Mouse (Mus musculus) G1E (cell line): ENCODE measurements at regions not wholly inside any gene's neighbourhood (a gene's known extent, or its start where the extent isn't known, plus 50 kb on each side); places are given as distances from the start of the nearest gene placed in this dataset.

Source experiments
- ATAC-seq: 2 replicates; pipeline ENCODE4 v1.8.0; 2016; ENCODE audit warnings: mild to moderate bottlenecking; ENCODE audit not compliant: insufficient number of reproducible peaks, poor library complexity, low FRiP score, severe bottlenecking; ENCODE audit errors: extremely low read depth
- DNase-seq: peaks from one replicate; pipeline ENCODE4 v3.0.0; 2012; ENCODE audit warnings: low spot score
- H3K27me3 ChIP-seq: 2 replicates; pipeline ENCODE4 v1.6.1; 2012; ENCODE audit warnings: mild to moderate bottlenecking, low read length, inconsistent platforms; ENCODE audit not compliant: insufficient read depth
- H3K36me3 ChIP-seq: replicated peaks from 2 replicates; pipeline ENCODE3; 2012; ENCODE audit warnings: mild to moderate bottlenecking, inconsistent platforms
- H3K4me1 ChIP-seq: 2 replicates; pipeline ENCODE4 v1.6.1; 2012; ENCODE audit warnings: low read depth, low read length, inconsistent platforms, mixed read lengths; ENCODE audit not compliant: insufficient read depth
- H3K4me3 ChIP-seq: 2 replicates; pipeline ENCODE4 v1.5.1; 2012; ENCODE audit warnings: low read depth, mild to moderate bottlenecking, inconsistent platforms, low read length, moderate library complexity, mixed read lengths
- H3K9me3 ChIP-seq: replicated peaks from 2 replicates; pipeline ENCODE4 v1.6.1; 2012; ENCODE audit warnings: inconsistent platforms
- CTCF ChIP-seq: IDR thresholded peaks from 2 replicates; pipeline ENCODE4 v1.5.1; 2012; ENCODE audit warnings: low read depth, low read length, inconsistent platforms, mixed read lengths
- GATA1 ChIP-seq: IDR thresholded peaks from 2 replicates; pipeline ENCODE4 v1.6.1; 2012; ENCODE audit warnings: borderline replicate concordance, low read length, inconsistent platforms, mixed read lengths
- GATA2 ChIP-seq: IDR thresholded peaks from 2 replicates; pipeline ENCODE4 v1.6.1; 2012; ENCODE audit warnings: low read depth, low read length, inconsistent platforms, borderline replicate concordance
- POLR2AphosphoS5 ChIP-seq: IDR thresholded peaks from 2 replicates; pipeline ENCODE4 v1.6.1; 2012; ENCODE audit warnings: low read depth, low read length, inconsistent platforms; ENCODE audit not compliant: insufficient replicate concordance
- TAL1 ChIP-seq: conservative IDR thresholded peaks from 2 replicates; pipeline ENCODE4 v1.6.1; 2012; ENCODE audit warnings: low read depth, low read length, inconsistent platforms, mixed read lengths

- Histone ChIP-seq H3K4me1 (no peaks in the 10 kb centered on the region), H3K4me3 (no peak overlapping the region), H3K27me3 (no peaks in the 10 kb centered on the region), H3K9me3 (no peaks in the 10 kb centered on the region), H3K36me3 (no peaks in the 10 kb centered on the region)
- TF ChIP-seq GATA2 (no peak), TAL1 (no peak), GATA1 (no peak), POLR2AphosphoS5 (no peak), CTCF (no peak)
- no peak for DNase-seq
- ATAC-seq = no peak
These were observed 445.9 kb upstream of the Etaa1 start for GRCm38 (mm10) chr11:18399561-18399960.

DNA sequence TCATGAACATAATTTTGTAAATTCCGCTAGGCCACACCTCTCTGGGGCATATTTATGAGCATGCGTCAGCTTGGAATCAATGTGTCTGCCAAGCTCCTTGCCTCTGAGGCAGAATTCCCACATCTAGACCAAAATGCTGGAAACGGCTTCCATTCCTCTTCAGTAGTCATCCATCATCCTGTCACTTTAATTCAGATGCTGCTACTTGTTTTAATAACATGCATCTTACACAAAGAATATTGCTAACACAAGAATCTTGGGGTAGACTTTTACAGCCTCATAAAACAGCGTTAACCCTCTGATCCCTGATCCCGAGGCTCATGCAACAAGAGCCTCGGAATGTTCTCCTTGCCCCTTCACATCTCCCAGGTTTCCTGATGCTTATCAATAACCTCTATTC, 442.7 kb upstream of the Etaa1 start:
- Histone ChIP-seq H3K27me3 (no peaks in the 10 kb centered on the region), H3K4me3 (no peak overlapping the region), H3K9me3 (no peaks in the 10 kb centered on the region), H3K4me1 (no peaks in the 10 kb centered on the region), H3K36me3 (no peaks in the 10 kb centered on the region)
- TF ChIP-seq CTCF (no peak), GATA2 (no peak), TAL1 (no peak), POLR2AphosphoS5 (no peak), GATA1 (no peak)
- no peak for ATAC-seq
- no peak for DNase-seq

GRCm38 (mm10) chr11:18395631-18396030, 442.0 kb upstream of the Etaa1 start:
- ATAC-seq (no peak), DNase-seq (no peak)
- TF ChIP-seq GATA1 = no peak
- no peak for TF ChIP-seq CTCF
- TF ChIP-seq POLR2AphosphoS5 = no peak
- TF ChIP-seq TAL1 = no peak
- TF ChIP-seq GATA2 = no peak
- H3K4me3 ChIP-seq = no peak overlapping the region
- no peaks in the 10 kb centered on the region for H3K4me1 ChIP-seq
- H3K9me3 ChIP-seq = no peaks in the 10 kb centered on the region
- no peaks in the 10 kb centered on the region for H3K36me3 ChIP-seq
- no peaks in the 10 kb centered on the region for H3K27me3 ChIP-seq

DNA sequence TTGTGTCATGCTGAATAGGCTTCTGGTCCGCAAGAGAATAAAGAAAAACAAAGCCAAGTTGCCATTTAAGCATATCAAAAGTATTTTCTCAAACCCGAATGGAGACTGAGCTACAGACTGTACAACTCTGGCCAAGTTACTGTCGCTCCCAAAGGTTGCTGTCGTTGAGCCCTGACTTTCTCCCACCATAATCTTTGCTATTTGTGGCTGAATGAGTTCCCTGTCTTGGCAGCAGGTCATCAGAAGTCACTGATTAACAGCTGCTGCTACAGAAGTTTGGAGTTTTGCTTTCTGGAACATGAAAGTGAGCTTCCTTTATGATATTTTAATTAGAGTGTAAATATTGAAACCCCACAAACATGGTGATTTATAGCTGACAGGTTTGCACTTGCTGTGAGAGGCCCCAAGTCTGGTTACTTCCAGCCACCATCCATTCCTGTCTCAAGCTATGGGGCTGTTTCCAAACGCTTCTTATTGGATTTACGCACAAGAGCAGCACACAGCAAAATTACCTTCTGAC, 419.2 kb upstream of the Etaa1 start:
- Histone ChIP-seq H3K9me3 (no peaks in the 10 kb centered on the region), H3K4me1 (no peaks in the 10 kb centered on the region), H3K27me3 (no peaks in the 10 kb centered on the region), H3K4me3 (no peak overlapping the region), H3K36me3 (no peaks in the 10 kb centered on the region)
- ATAC-seq (no peak), DNase-seq (no peak)
- TF ChIP-seq TAL1 (no peak), GATA1 (no peak)

GRCm38 (mm10) chr11:18371304-18371703, 417.6 kb upstream of the Etaa1 start:
- Histone ChIP-seq H3K36me3 (no peaks in the 10 kb centered on the region), H3K9me3 (no peaks in the 10 kb centered on the region), H3K27me3 (no peaks in the 10 kb centered on the region), H3K4me3 (no peak overlapping the region), H3K4me1 (no peaks in the 10 kb centered on the region)
- DNase-seq (no peak), ATAC-seq (no peak)
- no peak for TF ChIP-seq GATA2
- no peak for TF ChIP-seq TAL1
- no peak for TF ChIP-seq POLR2AphosphoS5
- TF ChIP-seq GATA1 = no peak
- TF ChIP-seq CTCF = no peak

DNA sequence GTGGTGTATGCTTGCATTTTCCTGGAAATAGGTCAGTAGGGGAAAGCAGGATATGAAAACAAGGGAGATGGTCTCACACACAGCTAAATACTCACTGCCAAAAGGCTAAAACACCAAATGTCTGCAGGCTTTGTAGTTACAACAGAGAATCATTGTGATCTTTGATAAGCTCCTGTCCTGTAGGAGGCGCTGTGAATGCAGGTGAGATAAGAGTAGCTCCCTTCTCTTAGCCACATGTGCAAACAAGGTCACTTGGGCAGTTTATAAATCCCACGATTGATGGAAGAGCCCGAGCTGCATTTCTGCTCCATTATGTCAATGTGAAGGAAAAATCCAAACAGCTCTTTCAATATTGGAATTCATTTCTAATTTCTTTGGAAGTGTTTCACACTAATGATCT, 417.2 kb upstream of the Etaa1 start:
- ATAC-seq (no peak), DNase-seq (no peak)
- no peaks in the 10 kb centered on the region for H3K36me3 ChIP-seq
- no peaks in the 10 kb centered on the region for H3K27me3 ChIP-seq
- no peak for TF ChIP-seq POLR2AphosphoS5
- H3K4me1 ChIP-seq = no peaks in the 10 kb centered on the region
- H3K4me3 ChIP-seq = no peak overlapping the region
- no peaks in the 10 kb centered on the region for H3K9me3 ChIP-seq

DNA sequence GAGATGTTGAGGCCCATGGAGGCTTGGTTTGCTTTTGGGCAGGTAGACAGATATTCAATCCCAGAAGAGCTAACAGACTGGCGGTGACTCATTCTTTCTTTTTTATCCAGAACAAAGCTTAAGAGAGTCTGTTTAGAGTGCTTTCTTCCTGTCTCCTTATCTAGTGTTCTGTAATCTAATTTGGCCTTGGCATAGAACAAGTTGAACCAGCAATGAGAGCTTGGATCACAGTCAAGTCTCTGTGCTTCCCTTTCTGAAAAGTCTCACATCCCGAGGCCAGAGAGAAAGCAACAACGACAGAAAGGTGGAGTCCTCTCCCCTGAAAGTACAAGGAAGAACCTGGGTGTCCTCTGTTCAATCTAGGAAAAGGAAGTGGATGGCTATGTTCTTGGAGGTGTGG, 401.2 kb upstream of the Etaa1 start:
- Histone ChIP-seq H3K4me3 (no peak overlapping the region), H3K4me1 (no peaks in the 10 kb centered on the region), H3K27me3 (no peaks in the 10 kb centered on the region), H3K36me3 (no peaks in the 10 kb centered on the region), H3K9me3 (no peaks in the 10 kb centered on the region)
- ATAC-seq (no peak), DNase-seq (no peak)
- TF ChIP-seq GATA2 (no peak), POLR2AphosphoS5 (no peak), GATA1 (no peak), CTCF (no peak), TAL1 (no peak)
